Mouse (Mus musculus): ENCODE measurements around the gene Cxcl9.
A peak's percentile ranks its signal among the peaks of the same experiment; 100 is the strongest.
"Not testable (repeated sequence)": the region's sequence is repeated elsewhere in the genome, so short reads cannot be mapped to it uniquely, and the experiment has no call there.

The Cxcl9 gene

DNA sequence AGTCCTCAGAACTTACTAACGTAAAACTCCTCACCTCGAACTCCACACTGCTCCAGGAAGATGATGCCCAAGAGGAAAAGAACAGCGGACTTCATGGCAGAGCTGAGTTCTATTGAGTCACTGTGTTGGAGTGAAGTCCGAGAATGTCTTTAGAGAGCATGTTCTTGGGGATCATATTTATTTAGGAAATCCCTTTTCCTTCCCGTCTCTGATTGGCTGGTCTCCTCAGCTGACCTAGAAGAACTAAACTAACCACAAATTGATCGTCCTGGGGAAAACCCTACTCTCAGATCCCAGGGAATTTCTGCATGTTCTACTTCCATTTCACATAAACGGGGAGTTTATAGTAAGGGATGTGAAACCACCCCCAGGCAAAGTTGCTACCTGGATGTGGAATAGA is at the start of gene Cxcl9:
Gene Cxcl9, minus strand, starts transcription at position 151 of the 400 bp plus-strand sequence.
- no peak for DNase-seq (ENCODE audit: low read depth)

GRCm38 (mm10) chr5:92376795-92377405 is 49.0 kb upstream of the Cxcl9 start:
- no peak for DNase-seq (ENCODE audit: low read depth)

DNA sequence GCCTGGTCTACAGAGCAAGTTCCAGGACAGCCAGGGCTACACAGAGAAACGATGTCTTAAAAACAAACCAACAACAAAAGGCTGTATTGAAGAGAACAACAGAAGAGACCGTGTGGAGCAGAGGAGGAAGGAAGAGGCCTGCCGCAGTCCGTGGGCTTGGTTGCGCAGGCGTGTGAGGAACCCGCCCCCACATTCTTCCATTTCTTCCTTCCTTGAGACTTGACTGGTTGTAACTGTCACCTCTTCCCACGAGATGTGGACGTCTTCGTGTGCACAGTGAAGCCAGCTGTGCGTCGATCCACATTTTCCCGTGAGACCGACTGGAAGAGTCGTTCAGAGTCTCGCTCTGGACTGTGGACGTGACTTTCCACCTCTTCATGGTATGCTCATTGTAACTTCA is 47.5 kb upstream of the Cxcl9 start:
- DNase-seq (ENCODE audit: low read depth) = peak; percentile 76

DNA sequence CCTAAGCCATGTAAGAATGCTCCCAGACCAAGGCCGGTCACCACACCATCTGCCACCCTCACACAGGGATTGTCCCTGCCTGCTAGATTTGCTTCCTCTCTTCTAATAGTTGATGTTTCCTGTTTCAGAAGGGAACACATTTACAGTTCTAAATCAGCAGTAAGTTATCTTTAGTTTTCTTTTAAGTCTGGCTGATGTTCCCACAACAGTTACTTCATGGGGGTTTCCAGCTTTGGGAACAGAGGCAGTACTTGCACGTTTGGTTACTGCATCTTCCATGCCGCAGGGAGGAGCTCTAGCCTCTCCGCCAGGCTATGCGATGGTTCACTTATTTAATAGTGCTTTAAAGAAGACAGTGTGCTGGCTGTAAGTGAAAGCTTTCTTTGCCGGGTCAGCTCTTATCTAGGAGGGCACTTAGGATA is 46.9 kb upstream of the Cxcl9 start:
- DNase-seq (ENCODE audit: low read depth) = peak; percentile 74

DNA sequence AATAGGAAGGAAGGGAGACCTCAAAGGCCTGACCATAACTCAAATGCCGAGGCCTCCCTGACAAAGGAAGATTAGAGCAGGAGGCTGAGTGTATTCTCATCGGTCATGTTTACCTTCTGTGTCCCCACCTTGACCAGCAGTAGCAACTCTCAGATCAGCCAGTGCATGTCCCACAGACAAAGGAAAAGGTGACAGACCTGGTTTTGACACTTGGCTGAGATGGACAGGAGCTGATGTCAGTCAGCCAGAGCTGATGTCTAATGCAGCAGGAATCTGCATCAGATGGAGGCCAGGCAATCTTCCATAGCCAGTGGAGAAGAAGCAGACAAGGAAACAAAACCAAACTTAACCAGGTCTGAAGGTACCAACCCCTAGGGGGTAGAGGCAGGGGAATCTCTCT is 44.7 kb upstream of the Cxcl9 start:
- no peak for DNase-seq (ENCODE audit: low read depth)

GRCm38 (mm10) chr5:92371361-92371976 is 43.6 kb upstream of the Cxcl9 start:
- no peak for DNase-seq (ENCODE audit: low read depth)

GRCm38 (mm10) chr5:92370891-92371290 is 43.0 kb upstream of the Cxcl9 start:
- DNase-seq (ENCODE audit: low read depth) = no peak

- no peak for DNase-seq (ENCODE audit: low read depth)
Measured at GRCm38 (mm10) chr5:92370392-92370791, 42.5 kb upstream of the Cxcl9 start.

DNA sequence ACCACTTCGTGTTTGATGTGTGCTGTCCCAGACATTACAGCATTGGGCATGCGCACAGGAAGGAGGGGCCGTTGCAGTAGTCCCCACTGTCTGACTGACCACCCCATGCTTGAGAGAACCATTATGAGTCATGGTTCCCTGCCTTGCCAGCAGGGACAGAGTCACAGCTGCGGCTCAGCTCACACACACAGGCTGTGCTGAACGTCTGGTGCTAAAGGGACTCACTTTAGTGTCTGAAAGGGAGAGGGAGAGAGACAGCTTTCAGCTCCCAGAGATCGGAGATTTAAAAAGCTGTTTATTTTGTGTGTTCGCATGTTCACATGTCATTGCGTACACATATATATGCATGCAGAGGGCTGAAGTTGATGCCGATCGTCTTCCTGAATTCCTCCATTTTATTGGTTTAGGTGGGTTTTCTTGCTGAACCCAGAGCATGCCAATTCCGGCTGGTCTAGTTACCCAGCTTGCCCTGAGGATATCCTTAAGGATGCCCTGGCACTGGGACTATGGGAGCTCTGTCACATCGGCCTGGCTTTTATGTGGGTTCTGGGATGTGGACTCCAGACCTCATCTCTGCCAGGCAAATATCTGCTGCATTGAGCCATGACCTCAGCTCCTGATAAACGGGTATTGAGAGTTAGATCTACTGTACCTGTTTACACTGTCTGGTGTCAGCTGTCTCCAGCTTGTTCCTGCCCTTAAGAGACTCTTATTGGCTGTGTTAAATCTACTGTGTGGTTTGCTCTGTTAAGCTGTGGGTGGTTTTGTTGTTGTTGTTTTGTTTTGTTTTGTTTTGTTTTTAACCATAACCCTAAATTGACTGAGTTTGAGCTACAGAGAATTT is 41.5 kb upstream of the Cxcl9 start:
- no peak for DNase-seq (ENCODE audit: low read depth)

DNA sequence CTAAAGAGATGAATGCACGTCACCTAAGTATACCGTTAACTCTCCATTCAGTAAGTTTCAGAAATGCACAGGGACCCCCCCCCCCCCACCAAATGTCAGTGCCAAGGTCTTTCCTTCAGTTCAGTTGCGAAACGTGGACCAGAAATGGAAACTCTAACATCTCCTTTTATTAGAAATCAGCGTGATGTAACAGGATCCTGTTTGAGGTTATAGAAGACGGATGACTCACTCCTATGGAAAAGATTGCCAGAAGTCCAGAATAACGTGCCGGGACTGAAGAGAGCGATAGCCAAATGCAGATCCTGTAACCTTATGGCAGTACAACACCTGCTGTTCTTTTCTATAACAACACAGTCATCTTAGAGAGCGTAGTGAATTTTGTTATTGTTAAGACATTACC is 40.5 kb upstream of the Cxcl9 start:
- DNase-seq (ENCODE audit: low read depth) = no peak

DNA sequence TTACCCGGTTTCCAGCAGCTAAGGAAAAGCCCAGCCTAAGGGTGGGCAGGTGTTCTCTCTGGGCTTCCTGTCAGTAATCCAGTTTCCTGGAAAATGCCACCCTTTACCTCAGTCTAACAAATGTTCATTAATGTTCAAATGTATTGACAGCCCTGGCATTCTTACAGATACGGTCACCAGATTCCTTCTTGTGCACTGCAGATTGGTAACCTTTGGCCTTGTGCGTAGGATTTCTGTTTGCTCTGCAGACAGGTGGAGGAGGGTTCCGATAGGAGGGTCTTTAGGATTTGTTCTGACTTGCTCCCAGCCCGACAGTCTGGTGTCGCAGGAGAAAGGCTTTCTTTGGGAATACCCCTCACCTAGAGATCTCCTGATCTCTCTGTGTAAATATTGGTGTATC is 38.7 kb upstream of the Cxcl9 start:
- DNase-seq (ENCODE audit: low read depth) = no peak

DNA sequence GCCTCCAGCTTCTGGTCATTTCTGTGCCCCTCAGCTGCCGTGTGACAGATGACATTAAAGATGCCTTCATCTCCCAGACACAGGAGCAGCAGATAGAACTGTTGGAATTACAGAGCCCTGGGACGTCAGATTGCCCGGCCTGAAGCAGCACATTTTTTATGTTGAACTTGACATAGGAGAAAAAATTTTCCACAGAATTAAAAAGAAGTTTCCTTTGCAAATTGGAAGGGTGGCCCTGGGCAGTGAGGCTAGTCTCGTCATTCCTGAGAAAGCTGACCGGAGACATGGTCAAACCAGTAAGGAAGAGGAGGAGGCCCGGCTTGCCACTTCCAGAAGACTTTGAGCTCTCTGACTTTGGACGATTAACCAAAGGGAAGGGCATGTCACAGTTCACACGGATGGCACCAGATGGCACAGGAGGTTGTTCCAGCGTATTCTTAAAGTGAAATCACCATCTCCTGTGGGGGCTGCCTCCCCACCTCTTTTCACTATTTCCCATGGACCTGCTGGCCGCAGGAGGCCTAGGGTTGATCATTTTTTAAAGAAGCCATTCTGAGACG is 37.3 kb upstream of the Cxcl9 start:
- DNase-seq (ENCODE audit: low read depth) = no peak

- no peak for DNase-seq (ENCODE audit: low read depth)
Measured at GRCm38 (mm10) chr5:92364011-92364410, 36.1 kb upstream of the Cxcl9 start.

DNA sequence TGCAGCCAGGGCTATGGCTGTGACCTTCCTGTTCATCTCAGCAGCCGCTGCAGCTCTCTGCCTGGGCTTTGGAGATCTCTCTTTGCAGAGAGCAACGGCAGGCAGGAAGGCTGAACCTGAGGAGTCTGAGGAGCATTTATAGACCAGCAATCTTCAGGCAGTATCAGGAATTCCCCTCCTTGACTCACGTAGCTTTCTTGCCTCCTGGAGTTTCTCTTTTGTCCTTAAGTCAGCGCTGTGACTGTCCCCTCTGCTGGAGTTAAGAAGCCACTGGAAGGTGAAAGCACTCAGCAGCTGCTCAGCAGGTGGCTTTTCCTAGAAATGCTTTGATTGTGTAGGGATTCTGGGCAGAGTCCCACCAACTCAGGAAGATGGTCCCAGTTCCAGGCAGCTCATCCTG is 35.3 kb upstream of the Cxcl9 start:
- DNase-seq (ENCODE audit: low read depth) = no peak

DNA sequence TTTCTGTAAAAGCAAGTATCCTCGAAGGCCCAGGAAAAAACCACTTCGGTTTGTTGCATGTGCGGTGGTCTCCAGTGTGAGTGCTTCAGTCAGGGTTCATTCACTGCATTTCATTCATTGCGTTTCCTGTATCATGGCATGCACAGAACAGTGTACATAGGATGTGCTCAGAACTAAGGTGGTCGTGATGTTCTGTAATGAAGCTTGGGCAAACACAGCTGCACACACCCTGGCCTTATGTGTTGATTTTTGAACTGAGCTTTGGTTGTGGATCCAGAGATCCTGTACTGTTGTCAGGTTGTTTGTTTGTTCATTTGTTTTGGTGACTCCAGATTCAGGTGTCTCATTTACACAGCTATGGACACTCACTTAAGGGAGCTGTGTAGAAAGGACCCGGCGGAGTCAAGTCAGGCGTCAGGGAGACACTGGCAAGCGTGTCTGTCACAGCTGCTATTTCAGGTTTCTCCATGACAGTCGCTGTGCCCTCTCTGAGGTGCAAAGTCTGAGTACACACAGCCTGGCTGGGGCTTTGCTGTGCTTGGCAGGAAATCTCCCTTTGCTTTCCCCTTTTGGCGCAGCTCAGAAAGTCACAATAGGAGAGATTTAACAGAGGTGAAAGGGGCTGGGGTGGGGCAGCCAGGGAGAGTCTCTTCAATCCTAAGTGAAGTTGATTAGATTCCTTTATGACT is 31.0 kb upstream of the Cxcl9 start:
- no peak for DNase-seq (ENCODE audit: low read depth)

GRCm38 (mm10) chr5:92358033-92358432 is 30.2 kb upstream of the Cxcl9 start:
- no peak for DNase-seq (ENCODE audit: low read depth)

DNA sequence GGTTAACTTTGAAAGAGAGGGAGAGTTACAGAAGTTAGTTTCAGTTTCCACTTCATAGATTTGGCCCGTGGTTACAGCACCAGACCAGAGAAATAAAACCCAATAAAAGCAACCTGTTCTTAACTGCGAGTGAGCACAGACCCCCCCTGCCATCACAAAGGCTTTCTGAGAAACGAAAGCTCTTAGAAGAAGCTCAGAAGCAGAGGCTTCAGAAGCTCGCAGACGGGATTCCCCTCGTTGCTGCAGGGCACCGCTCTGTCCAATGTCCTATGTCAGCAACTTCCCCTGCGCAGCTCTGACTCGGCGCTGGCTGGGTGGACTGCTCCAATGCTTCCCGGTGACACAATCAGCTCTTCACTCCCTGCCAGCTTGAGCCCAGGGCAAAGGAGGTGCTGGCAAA is 25.6 kb upstream of the Cxcl9 start:
- peak; percentile 83 for DNase-seq (ENCODE audit: low read depth)

GRCm38 (mm10) chr5:92352716-92353115 is 24.8 kb upstream of the Cxcl9 start:
- not testable (repeated sequence) for DNase-seq (ENCODE audit: low read depth)

GRCm38 (mm10) chr5:92349731-92350130 is 21.9 kb upstream of the Cxcl9 start:
- DNase-seq (ENCODE audit: low read depth) = no peak

DNA sequence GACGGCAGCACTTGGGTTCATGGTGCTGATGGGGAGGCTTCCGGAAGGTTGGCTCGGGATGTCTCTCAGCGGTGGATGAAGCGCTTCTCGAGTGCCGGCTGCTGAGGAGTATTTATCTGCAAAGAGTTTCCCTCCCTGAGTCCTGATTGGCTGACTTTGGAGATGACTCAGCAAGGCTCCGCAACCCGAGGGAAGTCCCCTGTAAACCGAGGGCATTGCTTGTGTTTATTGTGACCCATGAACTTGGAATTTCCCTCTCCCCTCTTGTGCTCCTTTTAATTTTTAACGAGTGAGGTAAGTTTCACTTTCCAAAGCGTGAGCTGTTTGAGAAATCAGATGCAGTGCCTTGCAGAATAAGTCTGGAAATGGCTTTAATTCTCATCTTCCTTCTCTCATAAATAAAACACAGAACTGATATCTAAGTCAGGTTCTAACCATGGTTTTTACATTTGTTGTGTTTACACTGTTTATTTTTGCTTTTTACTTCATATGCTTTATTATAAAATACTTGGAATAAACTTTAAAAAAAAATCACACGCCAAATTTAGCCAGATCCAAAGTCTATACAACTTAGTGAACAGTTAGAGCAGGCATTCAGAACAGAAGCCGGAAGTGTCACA is 21.0 kb upstream of the Cxcl9 start, which contains the start of gene Cxcl10:
Gene Cxcl10, minus strand, starts transcription at position 96 of the 620 bp plus-strand sequence.
- DNase-seq (ENCODE audit: low read depth) = peak; percentile 93

- no peak for DNase-seq (ENCODE audit: low read depth)
Measured at GRCm38 (mm10) chr5:92345006-92345405, 17.1 kb upstream of the Cxcl9 start.

DNA sequence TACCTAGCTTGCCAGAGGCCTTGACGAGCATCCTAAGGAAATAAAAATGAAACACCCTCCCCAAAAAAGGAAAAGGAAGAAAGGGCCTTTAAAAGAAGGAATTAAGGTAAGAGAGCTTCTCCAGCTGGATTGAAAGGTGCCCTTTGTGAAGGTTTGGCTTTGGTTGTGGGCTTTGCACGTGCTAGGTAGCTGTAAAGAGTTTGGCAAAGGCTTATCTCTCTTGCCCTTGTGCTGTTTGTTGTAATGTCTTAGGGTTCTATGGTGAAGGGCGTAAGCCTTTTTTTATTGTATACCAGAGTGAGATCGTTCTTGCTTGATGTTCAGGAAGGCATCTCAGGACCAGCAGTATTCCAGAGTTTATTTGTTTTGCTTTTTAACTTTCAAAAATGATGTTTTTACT is 12.7 kb upstream of the Cxcl9 start:
- DNase-seq (ENCODE audit: low read depth) = no peak
